Mouse (Mus musculus) limb, embryonic 15.5 days (tissue): ENCODE data around the gene Cd48. TPM values are rescaled to one million over a fixed set of nuclear protein-coding genes. Genes with fewer than 3 reads are reported as not detected.
"Not testable (repeated sequence)": the region's sequence is repeated elsewhere in the genome, so short reads cannot be mapped to it uniquely, and the experiment has no call there.

ENCODE experiments used
- ATAC-seq: fragments of 200-750 bp; cut with Nextera tagmentation; 2 replicates; pipeline ENCODE4 v1.8.0; 2017; ENCODE audit warnings: low read depth, moderate TSS enrichment; ENCODE audit not compliant: insufficient number of reproducible peaks, low FRiP score, low TSS enrichment
- H3K27ac ChIP-seq: fragments of 300-500 bp; sonication (generic); 2 replicates; pipeline ENCODE4 v1.5.1; 2015; ENCODE audit warnings: moderate library complexity, mild to moderate bottlenecking, inconsistent platforms
- H3K27me3 ChIP-seq: fragments of 300-500 bp; sonication (generic); 2 replicates; pipeline ENCODE4 v1.6.1; 2015; ENCODE audit warnings: inconsistent platforms
- H3K36me3 ChIP-seq: fragments of 300-500 bp; sonication (generic); 2 replicates; pipeline ENCODE4 v1.6.1; 2015; ENCODE audit warnings: inconsistent platforms
- H3K4me1 ChIP-seq: fragments of 300-500 bp; sonication (generic); 2 replicates; pipeline ENCODE4 v1.6.1; 2015; ENCODE audit warnings: inconsistent platforms
- H3K4me2 ChIP-seq: fragments of 300-500 bp; sonication (generic); 2 replicates; pipeline ENCODE4 v1.6.1; 2015; ENCODE audit warnings: mild to moderate bottlenecking, inconsistent platforms
- H3K4me3 ChIP-seq: fragments of 300-500 bp; sonication (generic); 2 replicates; pipeline ENCODE4 v1.5.1; 2015; ENCODE audit warnings: mild to moderate bottlenecking, inconsistent platforms
- H3K9ac ChIP-seq: fragments of 300-500 bp; sonication (generic); 2 replicates; pipeline ENCODE4 v1.6.1; 2015; ENCODE audit warnings: inconsistent platforms
- H3K9me3 ChIP-seq: fragments of 300-500 bp; sonication (generic); 2 replicates; pipeline ENCODE4 v1.6.1; 2016; ENCODE audit warnings: inconsistent platforms
- WGBS: fragments of 180-500 bp; shearing (Covaris S2); methylation state at CpG from one replicate; pipeline ENCODE4 v1.1.7; 2015; 5-methylcytosine and 5-hydroxymethylcytosine counted together
- polyA plus RNA-seq: library from polyadenylated mRNA; unstranded; fragments of >200 nt; fragmentation: Nextera tagmentation; extraction: Ambion mirVana; gene quantifications from 2 replicates; pipeline ENCODE4 v1.2.1, GENCODE M21; 2015

Cd48 gene
- polyA plus RNA-seq, 1 experiment from 2014 or later, result 5.2 TPM

GRCm38 (mm10) chr1:171661482-171661881 lies 20.3 kb upstream of the Cd48 start:
- Histone ChIP-seq H3K4me1 (no peaks in the 10 kb centered on the region), H3K4me3 (no peak overlapping the region), H3K27ac (no peak overlapping the region), H3K36me3 (no peaks in the 10 kb centered on the region), H3K27me3 (no peaks in the 10 kb centered on the region), H3K9ac (no peak overlapping the region), H3K9me3 (no peaks in the 10 kb centered on the region), H3K4me2 (no peak overlapping the region)
- no peak for ATAC-seq
- WGBS, result 75% methylated on average over 2 of the region's 2 CpGs

DNA sequence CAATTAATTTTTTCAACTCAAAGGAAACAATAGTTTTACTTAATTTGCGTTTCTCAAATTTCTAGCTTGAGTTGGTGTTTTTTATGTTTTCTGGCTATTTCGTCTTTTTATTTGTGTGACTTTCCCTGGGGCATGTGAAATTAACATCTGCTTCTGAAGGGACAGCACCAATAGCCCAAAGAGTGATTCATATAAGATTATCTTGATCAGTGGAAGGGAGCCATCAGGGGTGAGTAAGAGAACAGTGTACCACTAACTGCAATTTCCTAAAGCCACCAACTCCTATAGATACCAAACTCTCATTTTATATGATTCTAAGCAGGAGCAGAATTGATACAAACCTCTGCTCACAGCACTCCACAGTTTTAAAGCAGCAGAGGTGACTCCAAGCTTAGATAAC lies 18.1 kb upstream of the Cd48 start:
- no peaks in the 10 kb centered on the region for H3K27me3 ChIP-seq
- 78% methylated on average over 2 of the region's 2 CpGs for WGBS
- no peak for ATAC-seq
- H3K4me1 ChIP-seq, result no peaks in the 10 kb centered on the region
- no peak overlapping the region for H3K4me2 ChIP-seq
- H3K9ac ChIP-seq, result no peak overlapping the region
- H3K4me3 ChIP-seq, result no peak overlapping the region
- H3K9me3 ChIP-seq, result no peaks in the 10 kb centered on the region
- H3K36me3 ChIP-seq, result no peaks in the 10 kb centered on the region
- H3K27ac ChIP-seq, result no peak overlapping the region

DNA sequence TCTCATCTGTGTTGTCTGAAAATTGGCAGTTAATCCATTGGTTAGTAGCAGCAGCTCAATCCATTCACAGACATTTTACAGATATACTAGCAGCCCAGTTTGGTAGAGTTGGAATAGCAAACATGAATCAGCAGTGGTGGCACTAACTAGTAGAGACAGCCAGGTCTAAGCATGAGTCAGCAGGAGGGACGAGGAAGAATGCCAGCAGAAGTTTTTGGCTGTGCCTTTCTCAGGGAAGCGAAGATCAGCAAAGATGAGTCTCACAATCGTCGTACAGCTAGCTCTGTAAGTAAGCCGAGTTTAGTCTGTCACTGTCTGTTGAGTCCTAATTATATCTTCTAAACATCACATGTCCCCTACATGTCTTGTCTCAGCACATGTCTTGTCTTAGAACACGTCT lies 15.5 kb upstream of the Cd48 start:
- no peak for ATAC-seq
- no peak overlapping the region for H3K4me2 ChIP-seq
- H3K9ac ChIP-seq, result no peak overlapping the region
- no peak overlapping the region for H3K4me3 ChIP-seq
- no peaks in the 10 kb centered on the region for H3K36me3 ChIP-seq
- no peaks in the 10 kb centered on the region for H3K27me3 ChIP-seq
- WGBS, result 80% methylated on average over 6 of the region's 6 CpGs
- H3K9me3 ChIP-seq, result no peaks in the 10 kb centered on the region
- no peak overlapping the region for H3K27ac ChIP-seq
- no peaks in the 10 kb centered on the region for H3K4me1 ChIP-seq

DNA sequence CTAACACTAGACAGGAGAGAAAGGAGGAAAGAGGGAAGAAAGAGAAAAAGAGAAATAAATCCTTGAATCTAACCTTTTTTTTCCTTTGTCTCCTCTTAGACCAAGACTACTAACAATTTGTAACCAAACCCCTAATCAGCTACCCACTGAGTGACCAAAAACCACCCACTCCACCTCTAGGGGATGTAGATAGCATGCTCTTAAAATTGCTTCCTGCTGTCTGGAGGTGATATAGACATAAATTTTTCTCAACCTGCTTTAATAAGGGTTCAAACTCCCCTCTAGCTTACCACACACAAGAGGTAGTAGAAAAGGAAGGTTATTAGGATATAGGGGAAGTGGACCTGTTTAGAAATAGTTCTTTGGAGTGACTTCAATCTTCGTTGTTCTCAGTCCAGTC lies 14.6 kb upstream of the Cd48 start:
- no peak for ATAC-seq
- Histone ChIP-seq H3K4me2 (no peak overlapping the region), H3K9me3 (no peaks in the 10 kb centered on the region), H3K4me3 (no peak overlapping the region), H3K27ac (no peak overlapping the region), H3K27me3 (no peaks in the 10 kb centered on the region), H3K9ac (no peak overlapping the region), H3K4me1 (no peaks in the 10 kb centered on the region), H3K36me3 (no peaks in the 10 kb centered on the region)
- 60% methylated on average over 1 of the region's 1 CpGs for whole genome bisulfite sequencing

DNA sequence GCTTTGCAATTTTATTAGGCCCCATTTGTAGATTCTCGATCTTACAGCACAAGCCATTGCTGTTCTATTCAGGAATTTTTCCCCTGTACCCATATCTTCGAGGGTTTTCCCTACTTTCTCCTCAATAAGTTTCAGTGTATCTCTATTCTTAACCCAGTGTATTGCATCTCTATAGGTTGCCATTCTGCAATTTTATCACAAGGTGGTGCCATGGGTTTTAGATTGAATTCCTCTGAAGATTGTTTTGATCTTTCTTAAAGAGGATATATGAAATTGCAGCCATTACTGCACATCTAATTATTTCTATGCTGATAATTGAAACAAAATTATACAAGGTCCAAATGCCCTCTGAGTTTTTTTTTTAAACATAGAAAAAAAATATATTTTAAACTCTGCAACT lies 9.4 kb upstream of the Cd48 start:
- WGBS, result 74% methylated on average over 2 of the region's 2 CpGs
- not testable (repeated sequence) for H3K4me1 ChIP-seq, H3K27me3 ChIP-seq, H3K36me3 ChIP-seq, H3K27ac ChIP-seq, H3K9me3 ChIP-seq, H3K4me3 ChIP-seq, ATAC-seq, H3K4me2 ChIP-seq, H3K9ac ChIP-seq

- Histone ChIP-seq H3K9me3 (no peaks in the 10 kb centered on the region), H3K36me3 (no peaks in the 10 kb centered on the region), H3K9ac (no peak overlapping the region), H3K27me3 (no peaks in the 10 kb centered on the region), H3K4me2 (no peak overlapping the region), H3K27ac (no peak overlapping the region), H3K4me3 (no peak overlapping the region), H3K4me1 (no peaks in the 10 kb centered on the region)
- ATAC-seq, result no peak
- 70% methylated on average over 5 of the region's 5 CpGs for WGBS
Observed at GRCm38 (mm10) chr1:171672854-171673475, 8.8 kb upstream of the Cd48 start.

DNA sequence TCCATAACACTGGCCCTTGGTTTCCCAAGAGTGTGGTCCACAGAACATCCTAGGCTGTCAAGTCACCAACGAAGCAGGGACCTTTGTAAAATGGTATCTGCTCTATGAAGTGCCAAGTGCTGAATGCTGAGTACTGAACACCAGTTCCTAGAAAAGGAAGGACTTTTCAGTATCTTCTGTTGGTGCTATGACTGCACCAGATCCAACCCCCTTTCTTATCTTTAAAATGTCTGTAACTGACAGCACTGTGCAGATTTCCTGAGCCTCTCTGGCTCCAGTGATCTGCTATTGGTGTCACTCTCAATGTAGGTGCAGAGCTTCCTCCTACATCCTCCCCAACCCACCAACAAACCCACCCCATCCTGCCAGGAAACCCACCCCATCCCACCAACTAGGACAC lies 7.3 kb upstream of the Cd48 start:
- Histone ChIP-seq H3K36me3 (no peaks in the 10 kb centered on the region), H3K9me3 (no peaks in the 10 kb centered on the region), H3K4me3 (no peak overlapping the region), H3K4me1 (no peaks in the 10 kb centered on the region), H3K9ac (no peak overlapping the region), H3K4me2 (no peak overlapping the region), H3K27ac (no peak overlapping the region), H3K27me3 (no peaks in the 10 kb centered on the region)
- ATAC-seq, result no peak
- WGBS, result 85% methylated on average over 1 of the region's 1 CpGs

DNA sequence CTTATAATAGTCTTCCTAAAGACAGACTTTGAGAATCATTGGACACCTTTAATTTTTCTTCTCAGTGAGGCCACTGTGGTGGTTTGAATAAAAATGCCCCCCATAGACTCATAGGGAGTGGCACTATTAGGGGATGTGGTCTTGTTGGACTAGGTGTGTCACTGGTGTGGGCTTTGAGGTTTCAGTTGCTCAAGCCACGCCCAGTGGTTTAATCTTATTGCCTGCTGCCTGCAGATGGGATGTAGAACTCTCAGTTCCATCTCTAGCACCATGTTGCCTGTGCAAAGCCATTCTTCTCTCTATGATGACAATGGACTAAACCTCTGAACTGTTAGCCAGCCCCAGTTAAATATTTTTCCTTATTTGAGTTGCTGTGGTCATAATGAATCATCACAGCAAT lies 4.1 kb upstream of the Cd48 start:
- Histone ChIP-seq H3K36me3 (no peaks in the 10 kb centered on the region), H3K27ac (no peak overlapping the region), H3K4me1 (no peaks in the 10 kb centered on the region), H3K4me3 (no peak overlapping the region), H3K9ac (no peak overlapping the region), H3K9me3 (no peaks in the 10 kb centered on the region), H3K27me3 (no peaks in the 10 kb centered on the region), H3K4me2 (no peak overlapping the region)
- WGBS, result 61% methylated on average over 1 of the region's 1 CpGs
- no peak for ATAC-seq

DNA sequence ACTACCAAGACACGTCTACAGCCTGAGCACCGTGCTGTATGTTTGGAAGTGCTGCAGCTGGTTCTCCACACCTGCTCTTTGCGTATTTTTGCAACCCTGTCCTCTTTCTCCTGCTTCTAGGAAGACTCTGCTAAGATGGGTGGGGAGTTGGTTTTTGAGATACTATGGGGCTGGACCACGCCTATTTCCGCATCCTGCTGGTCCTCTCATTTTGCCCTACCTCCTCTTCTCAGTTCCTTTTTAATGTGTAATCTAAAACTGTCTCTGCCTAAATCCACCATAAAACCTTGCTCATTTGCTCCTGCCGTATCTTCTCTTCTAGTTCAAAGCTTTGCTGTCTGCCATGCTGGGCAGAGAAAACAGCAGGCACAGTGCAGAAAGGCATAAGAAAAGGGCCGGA lies 800 bp upstream of the Cd48 start:
- Histone ChIP-seq H3K27ac (no peak overlapping the region), H3K36me3 (no peaks in the 10 kb centered on the region), H3K4me1 (no peaks in the 10 kb centered on the region), H3K9ac (no peak overlapping the region), H3K27me3 (no peaks in the 10 kb centered on the region), H3K4me2 (no peak overlapping the region), H3K4me3 (no peak overlapping the region), H3K9me3 (no peaks in the 10 kb centered on the region)
- no peak for ATAC-seq
- WGBS, result 74% methylated on average over 7 of the region's 7 CpGs

DNA sequence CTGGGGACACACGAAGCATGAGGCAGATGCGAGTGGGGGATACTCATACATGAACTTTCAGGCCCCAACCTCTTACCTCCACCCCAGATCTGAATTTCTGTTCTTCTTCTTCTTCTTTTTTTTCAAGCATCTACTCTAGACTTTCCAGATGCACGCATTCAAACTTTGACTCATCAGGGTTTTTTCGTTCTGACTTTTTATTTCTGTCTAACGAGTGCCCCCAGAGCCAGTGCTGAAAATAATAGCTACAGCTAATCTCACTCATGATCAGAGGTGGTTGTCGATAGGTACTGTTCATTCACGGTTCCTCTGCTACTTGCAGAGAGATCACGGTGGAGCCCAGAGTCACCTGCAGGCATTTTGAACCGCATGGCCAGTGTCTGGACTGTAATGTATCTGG lies 3.1 kb downstream of the Cd48 start:
- H3K4me2 ChIP-seq, result no peak overlapping the region
- ATAC-seq, result no peak
- 86% methylated on average over 9 of the region's 9 CpGs for WGBS
- no peak overlapping the region for H3K4me3 ChIP-seq
- no peak overlapping the region for H3K27ac ChIP-seq
- H3K36me3 ChIP-seq, result no peaks in the 10 kb centered on the region
- H3K4me1 ChIP-seq, result no peaks in the 10 kb centered on the region
- no peaks in the 10 kb centered on the region for H3K9me3 ChIP-seq
- H3K9ac ChIP-seq, result no peak overlapping the region
- no peaks in the 10 kb centered on the region for H3K27me3 ChIP-seq

- Histone ChIP-seq H3K27ac (no peak overlapping the region), H3K9me3 (no peaks in the 10 kb centered on the region), H3K4me2 (no peak overlapping the region), H3K36me3 (no peaks in the 10 kb centered on the region), H3K4me1 (no peaks in the 10 kb centered on the region), H3K4me3 (no peak overlapping the region), H3K9ac (no peak overlapping the region), H3K27me3 (no peaks in the 10 kb centered on the region)
- whole genome bisulfite sequencing, result 75% methylated on average over 4 of the region's 4 CpGs
- ATAC-seq, result no peak
Observed at GRCm38 (mm10) chr1:171687320-171687719, 5.5 kb downstream of the Cd48 start.

DNA sequence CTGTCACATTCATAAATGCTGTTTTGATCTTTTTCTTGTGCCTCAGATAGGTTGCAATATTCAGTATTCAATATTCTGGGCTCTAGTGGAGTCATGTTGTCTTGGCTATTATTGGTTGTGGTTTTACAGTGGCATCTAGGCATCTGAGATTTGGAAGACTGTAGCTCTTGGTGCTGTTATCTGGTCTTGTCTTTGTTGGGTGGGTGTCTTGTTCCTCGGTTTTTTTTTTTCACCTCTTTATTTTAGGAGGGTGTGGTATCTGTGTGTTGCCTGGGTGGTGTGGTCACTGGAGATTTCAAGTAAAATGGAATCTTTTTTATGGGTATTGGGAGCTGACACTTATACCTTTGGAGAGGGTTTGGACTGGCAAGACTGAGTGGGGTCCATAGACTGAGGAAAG lies 12.1 kb downstream of the Cd48 start:
- WGBS, result 71% methylated on average over 1 of the region's 1 CpGs
- no peak overlapping the region for H3K4me3 ChIP-seq
- no peaks in the 10 kb centered on the region for H3K27me3 ChIP-seq
- no peak overlapping the region for H3K9ac ChIP-seq
- H3K9me3 ChIP-seq, result no peaks in the 10 kb centered on the region
- no peaks in the 10 kb centered on the region for H3K4me1 ChIP-seq
- no peak overlapping the region for H3K27ac ChIP-seq
- H3K36me3 ChIP-seq, result no peaks in the 10 kb centered on the region
- H3K4me2 ChIP-seq, result no peak overlapping the region
- no peak for ATAC-seq

- Histone ChIP-seq H3K4me1 (no peaks in the 10 kb centered on the region), H3K4me2 (no peak overlapping the region), H3K9me3 (no peaks in the 10 kb centered on the region), H3K36me3 (no peaks in the 10 kb centered on the region), H3K27me3 (no peaks in the 10 kb centered on the region), H3K9ac (no peak overlapping the region), H3K27ac (no peak overlapping the region), H3K4me3 (no peak overlapping the region)
- 21% methylated on average over 6 of the region's 6 CpGs for WGBS
- ATAC-seq, result no peak
Observed at GRCm38 (mm10) chr1:171698983-171699382, 17.2 kb downstream of the Cd48 start.
